Mouse (Mus musculus): Measurements from ENCODE around the gene Gpr12.
"Not testable (repeated sequence)": the region's sequence is repeated elsewhere in the genome, so short reads cannot be mapped to it uniquely, and the experiment has no call there.

Gpr12 gene

DNA sequence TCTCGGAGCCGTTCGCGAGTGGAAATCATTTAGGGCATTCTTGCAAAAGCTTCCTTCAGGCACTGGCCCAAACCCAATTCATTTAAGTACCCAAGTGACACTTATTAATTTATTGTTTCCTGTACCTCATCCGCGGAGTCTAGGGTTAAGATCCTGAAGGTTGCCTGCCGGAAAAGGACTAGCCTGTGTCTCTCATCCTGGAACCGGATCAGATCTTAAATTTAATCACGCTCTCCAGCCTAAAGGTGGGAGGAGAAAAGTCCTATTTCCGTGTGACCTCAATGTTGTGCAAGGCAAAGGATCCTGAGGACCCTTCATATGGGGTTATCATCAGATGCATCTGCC is 240 bp upstream of the Gpr12 start:
- no peak for DNase-seq

DNA sequence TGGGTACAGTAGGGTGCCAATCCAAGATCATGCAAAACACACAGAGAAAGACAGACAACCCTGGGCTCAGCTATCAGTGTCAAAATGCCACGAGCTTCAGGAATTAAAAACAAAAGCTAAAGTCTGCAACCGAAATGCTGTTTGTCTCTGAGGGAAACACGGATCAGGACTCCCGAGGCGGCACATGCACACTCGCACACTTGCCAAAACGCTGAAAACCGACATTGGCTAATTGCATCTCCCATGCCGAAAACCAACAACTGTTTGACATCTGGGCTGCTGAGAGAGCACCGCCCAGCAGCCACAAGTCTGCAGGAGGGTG is 922 bp downstream of the Gpr12 start:
- DNase-seq: no peak

DNA sequence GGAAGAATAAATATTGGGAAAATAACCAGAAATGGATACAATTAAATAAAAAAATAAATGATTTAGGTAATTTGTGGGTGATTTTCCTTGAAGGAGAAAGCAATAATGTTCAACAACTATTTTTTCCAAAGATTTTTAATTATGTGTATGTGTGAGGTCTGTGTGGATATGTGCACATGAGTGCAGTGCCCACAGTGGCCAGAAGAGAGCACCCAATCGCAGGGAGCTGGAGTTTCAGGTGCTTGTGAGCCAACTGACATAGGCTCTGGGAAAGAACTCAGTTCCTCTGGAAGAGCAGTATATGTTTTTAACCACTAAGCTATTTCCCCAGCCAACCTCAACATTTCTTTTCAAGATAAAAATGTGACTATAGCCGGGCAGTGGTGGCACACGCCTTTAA is 8.4 kb downstream of the Gpr12 start:
- no peak for DNase-seq

DNA sequence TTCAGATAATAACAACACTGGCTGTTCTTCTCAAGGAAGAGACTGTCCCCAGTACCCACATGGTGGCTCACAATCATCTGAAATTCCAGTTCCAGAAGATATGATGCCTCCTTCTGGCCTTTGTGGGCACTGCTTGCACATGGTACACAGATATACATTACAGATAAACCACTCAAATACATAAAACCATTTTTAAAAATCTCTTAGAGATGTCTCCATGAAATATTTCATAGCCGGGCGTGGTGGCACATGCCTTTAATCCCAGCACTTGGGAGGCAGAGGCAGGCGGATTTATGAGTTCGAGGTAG is 12.3 kb downstream of the Gpr12 start:
- not testable (repeated sequence) for DNase-seq

DNA sequence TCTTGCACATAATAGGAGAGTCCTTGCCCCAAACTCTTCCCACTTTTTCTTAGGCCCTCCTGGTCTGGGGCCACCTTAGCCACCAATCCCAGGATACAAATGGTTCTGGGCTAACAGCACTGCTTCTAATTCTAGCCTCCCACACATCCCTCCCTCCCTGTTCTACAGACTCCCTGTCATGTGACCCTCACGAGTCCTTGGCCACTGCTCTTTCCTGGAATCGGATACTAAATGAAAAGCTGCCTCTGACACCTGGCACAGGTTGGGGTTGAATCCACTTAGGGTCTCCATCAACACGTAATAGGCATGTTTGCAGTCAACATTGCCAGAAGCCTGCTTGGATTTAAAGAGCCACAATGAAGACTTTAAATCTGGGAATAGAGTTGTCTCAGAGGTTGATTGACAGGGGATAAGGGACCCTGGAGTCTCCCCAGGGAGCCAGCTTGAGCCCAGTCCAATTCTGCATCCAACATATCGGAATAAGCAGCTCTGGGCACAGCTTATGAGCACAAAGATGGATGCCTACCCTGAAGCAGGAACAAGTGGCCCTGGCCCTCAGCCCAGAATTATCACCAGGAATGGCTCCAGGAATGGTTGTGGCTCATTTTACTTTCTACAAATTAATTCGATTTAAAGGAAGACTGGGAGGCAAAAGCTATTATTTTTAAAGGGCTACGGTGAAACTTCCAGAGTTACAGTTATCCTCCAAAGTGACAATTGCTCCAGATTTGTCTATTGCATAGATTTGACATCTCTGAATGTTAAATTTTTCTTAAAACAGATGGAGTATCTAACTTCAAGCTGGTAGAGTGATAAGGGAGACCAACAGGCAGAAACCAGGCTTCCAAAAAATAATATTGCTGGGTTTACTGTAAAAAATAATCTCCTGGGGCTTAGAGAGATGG is 13.0 kb downstream of the Gpr12 start:
- DNase-seq: not testable (repeated sequence)

DNA sequence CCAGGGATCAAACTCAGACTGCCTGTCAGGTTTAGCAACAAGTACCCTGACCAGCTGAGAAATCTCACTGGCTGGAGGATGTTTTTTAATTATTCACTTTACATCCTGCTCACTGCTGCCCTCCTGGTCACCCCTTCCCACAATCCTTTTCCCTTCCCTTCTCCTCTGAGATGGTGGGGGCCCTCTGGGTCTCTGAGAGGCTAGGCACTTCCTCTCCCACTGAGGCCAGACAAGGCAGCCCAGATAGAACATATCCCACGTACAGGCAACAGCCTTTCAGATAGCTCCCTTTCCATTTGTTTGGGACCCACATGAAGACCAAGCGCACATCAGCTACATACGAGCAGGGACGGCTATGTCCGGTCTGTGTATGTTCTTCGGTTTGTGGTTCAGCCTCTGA is 14.9 kb downstream of the Gpr12 start:
- not testable (repeated sequence) for DNase-seq

DNA sequence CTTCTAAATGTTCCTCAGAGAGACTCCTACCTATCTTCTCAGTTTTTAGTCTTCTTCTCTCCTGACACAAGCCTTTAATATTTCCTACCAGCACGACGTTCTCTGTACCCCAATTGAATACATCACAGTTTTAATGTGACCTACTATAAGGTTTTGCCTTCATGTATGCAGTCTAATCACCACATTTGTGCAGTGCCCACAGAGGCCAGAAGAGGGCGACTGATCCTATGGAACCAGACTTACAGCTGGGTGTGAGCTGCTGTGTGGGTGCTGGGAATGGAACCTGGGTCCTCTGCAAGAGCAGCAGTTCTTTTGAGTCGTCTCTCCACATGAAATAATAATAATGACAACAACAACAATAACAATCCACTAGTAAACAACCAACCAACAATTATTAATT is 18.0 kb downstream of the Gpr12 start:
- DNase-seq: no peak

DNA sequence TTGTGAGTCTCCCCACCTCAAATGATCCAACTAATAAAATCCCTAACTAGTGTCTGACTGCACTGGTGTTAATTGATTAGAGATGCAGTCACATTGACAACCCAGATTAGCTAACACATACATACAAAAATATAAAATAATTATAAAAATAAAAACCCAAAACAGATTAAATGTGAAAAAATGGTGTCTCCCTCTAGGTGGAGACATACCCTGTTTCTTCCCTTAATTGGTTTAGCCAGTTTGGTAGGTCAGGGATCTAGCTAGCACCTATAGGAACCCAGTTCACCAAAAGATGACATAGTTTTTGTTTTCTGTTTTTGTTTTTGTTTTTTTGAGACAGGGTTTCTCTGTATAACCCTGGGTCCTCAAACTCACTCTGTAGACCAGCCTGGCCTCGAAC is 20.8 kb downstream of the Gpr12 start:
- DNase-seq: no peak

DNA sequence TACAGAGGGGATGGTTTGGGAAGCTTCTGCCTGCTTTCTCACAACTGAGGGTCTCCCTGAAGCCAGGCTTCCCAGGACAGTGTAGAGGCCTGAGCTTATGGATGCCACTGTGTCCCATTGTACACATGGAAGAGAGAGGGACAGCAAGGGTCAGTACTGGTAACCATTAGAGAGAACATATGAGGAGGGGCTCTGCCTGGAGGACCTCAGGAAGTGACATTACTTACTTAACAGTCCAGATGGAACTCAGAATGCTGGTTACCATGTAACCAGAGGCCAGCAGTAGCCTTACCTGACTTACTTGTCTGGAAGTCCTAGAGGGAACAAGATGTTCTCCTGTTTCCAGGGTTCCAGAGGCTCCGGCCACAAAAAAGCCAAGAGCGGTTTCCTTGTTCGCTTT is 29.2 kb downstream of the Gpr12 start, which contains the start of gene Gm3415:
Gm3415 (plus strand) TSS at position 301 of the 400 bp plus-strand sequence.
- DNase-seq: not testable (repeated sequence)

DNA sequence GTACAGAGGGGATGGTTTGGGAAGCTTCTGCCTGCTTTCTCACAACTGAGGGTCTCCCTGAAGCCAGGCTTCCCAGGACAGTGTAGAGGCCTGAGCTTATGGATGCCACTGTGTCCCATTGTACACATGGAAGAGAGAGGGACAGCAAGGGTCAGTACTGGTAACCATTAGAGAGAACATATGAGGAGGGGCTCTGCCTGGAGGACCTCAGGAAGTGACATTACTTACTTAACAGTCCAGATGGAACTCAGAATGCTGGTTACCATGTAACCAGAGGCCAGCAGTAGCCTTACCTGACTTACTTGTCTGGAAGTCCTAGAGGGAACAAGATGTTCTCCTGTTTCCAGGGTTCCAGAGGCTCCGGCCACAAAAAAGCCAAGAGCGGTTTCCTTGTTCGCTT is 47.7 kb downstream of the Gpr12 start, which contains the start of gene Gm3409:
Gm3409 (plus strand) TSS at position 301 of the 400 bp plus-strand sequence.
- DNase-seq: not testable (repeated sequence)
